Mouse (Mus musculus) MEL (cell line): ENCODE results near the gene Negr1.

Experiments used
- CTCF ChIP-seq, 3 experiments: IDR thresholded peaks in 2 of 3; conservative IDR thresholded peaks in 1 of 3; 2 replicates each; pipeline ENCODE4 v1.5.1; 2011 to 2012; ENCODE audit warnings: low read length in 3 of 3, low read depth in 2 of 3, mild to moderate bottlenecking in 2 of 3, improper control_type of control experiment in 1 of 3, inconsistent platforms in 1 of 3, mixed read lengths in 1 of 3, moderate library complexity in 1 of 3; ENCODE audit not compliant: control insufficient read depth in 1 of 3, insufficient read depth in 1 of 3, poor library complexity in 1 of 3, severe bottlenecking in 1 of 3
- EP300 ChIP-seq, 2 experiments: IDR thresholded peaks; 2 replicates each; pipeline ENCODE4 v1.6.1; 2011; ENCODE audit warnings: improper control_type of control experiment in 2 of 2, low read length in 2 of 2, low read depth in 1 of 2, mild to moderate bottlenecking in 1 of 2
- GATA1 ChIP-seq: IDR thresholded peaks from 2 replicates; pipeline ENCODE4 v1.6.1; 2011; ENCODE audit warnings: low read depth, low read length, improper control_type of control experiment
- MAX ChIP-seq: IDR thresholded peaks from 2 replicates; pipeline ENCODE4 v1.6.1; 2011; ENCODE audit warnings: low read length, improper control_type of control experiment
- MAZ ChIP-seq: IDR thresholded peaks from 2 replicates; pipeline ENCODE4 v1.6.1; 2012; ENCODE audit warnings: low read depth, mild to moderate bottlenecking, inconsistent platforms, low read length, improper control_type of control experiment
- MXI1 ChIP-seq: IDR thresholded peaks from 2 replicates; pipeline ENCODE4 v1.6.1; 2011; ENCODE audit warnings: mild to moderate bottlenecking, low read depth, low read length, improper control_type of control experiment
- POLR2A ChIP-seq, 2 experiments: IDR thresholded peaks; 2 replicates each; pipeline ENCODE4 v1.6.1; 2011 to 2012; ENCODE audit warnings: low read length in 2 of 2, mild to moderate bottlenecking in 2 of 2, control low read depth in 1 of 2, improper control_type of control experiment in 1 of 2, low read depth in 1 of 2, moderate library complexity in 1 of 2; ENCODE audit not compliant: control insufficient read depth in 1 of 2, insufficient read depth in 1 of 2, poor library complexity in 1 of 2
- RCOR1 ChIP-seq: IDR thresholded peaks from 2 replicates; pipeline ENCODE4 v1.6.1; 2012; ENCODE audit warnings: low read depth, mild to moderate bottlenecking, inconsistent platforms, low read length, improper control_type of control experiment
- SMC3 ChIP-seq: IDR thresholded peaks from 2 replicates; pipeline ENCODE4 v1.6.1; 2011; ENCODE audit warnings: low read depth, low read length, improper control_type of control experiment

- TF ChIP-seq MAX (no peak), POLR2A (IDR thresholded peaks at IDR 0.05; ENCODE audit: control insufficient read depth in 1 of 2, insufficient read depth in 1 of 2, low read depth in 1 of 2, low read length in 2 of 2, poor library complexity in 1 of 2) (no peak), CTCF (IDR thresholded peaks at IDR 0.05 in 2 of 3, conservative IDR thresholded peaks at IDR 0.05 in 1 of 3; ENCODE audit: control insufficient read depth in 1 of 3, insufficient read depth in 1 of 3, low read depth in 2 of 3, low read length in 3 of 3, poor library complexity in 1 of 3, severe bottlenecking in 1 of 3) (no peak), EP300 (IDR thresholded peaks at IDR 0.05; ENCODE audit: low read depth in 1 of 2, low read length in 2 of 2) (no peak), RCOR1 (no peak), SMC3 (no peak), MAZ (no peak), MXI1 (no peak), GATA1 (no peak)
Observed at GRCm38 (mm10) chr3:156987113-156987512, 425.5 kb downstream of the Negr1 start.
